Mouse (Mus musculus) liver, postnatal 0 days (tissue): ENCODE data around the gene Gucy2d. TPM values are rescaled to one million over a fixed set of nuclear protein-coding genes. Genes with fewer than 3 reads are reported as not detected.
A peak's percentile ranks its signal among the peaks of the same experiment; 100 is the strongest.

ENCODE experiments used
- ATAC-seq: fragments of 200-750 bp; cut with Nextera tagmentation; 2 replicates; pipeline ENCODE4 v1.8.0; 2017; ENCODE audit warnings: mild to moderate bottlenecking, moderate library complexity
- DNase-seq: peaks from one replicate; pipeline ENCODE4 v3.0.0-alpha.2; 2016
- H3K27ac ChIP-seq: fragments of 300-500 bp; sonication (generic); 2 replicates; pipeline ENCODE4 v1.5.1; 2014; ENCODE audit warnings: antibody characterized with exemption, moderate library complexity, mild to moderate bottlenecking, low read depth
- H3K27me3 ChIP-seq: fragments of 300-500 bp; sonication (generic); 2 replicates; pipeline ENCODE4 v1.6.1; 2014; ENCODE audit warnings: low read length, control low read depth, mixed read lengths; ENCODE audit not compliant: insufficient read depth
- H3K36me3 ChIP-seq: fragments of 300-500 bp; sonication (generic); replicated peaks from 2 replicates; pipeline ENCODE4 v1.6.1; 2014; ENCODE audit warnings: mild to moderate bottlenecking, control low read depth, low read length, moderate library complexity, mixed read lengths; ENCODE audit not compliant: insufficient read depth
- H3K4me1 ChIP-seq: fragments of 300-500 bp; sonication (generic); 2 replicates; pipeline ENCODE4 v1.6.1; 2014; ENCODE audit warnings: antibody characterized with exemption, mild to moderate bottlenecking, control low read depth; ENCODE audit not compliant: insufficient read depth
- H3K4me2 ChIP-seq: fragments of 300-500 bp; sonication (generic); 2 replicates; pipeline ENCODE4 v1.6.1; 2014; ENCODE audit warnings: low read depth, mild to moderate bottlenecking, low read length, moderate library complexity, mixed read lengths
- H3K4me3 ChIP-seq: fragments of 300-500 bp; sonication (generic); 2 replicates; pipeline ENCODE4 v1.5.1; 2014; ENCODE audit warnings: low read depth, low read length
- H3K9ac ChIP-seq: fragments of 300-500 bp; sonication (generic); replicated peaks from 2 replicates; pipeline ENCODE4 v1.6.1; 2014; ENCODE audit warnings: mild to moderate bottlenecking, moderate library complexity
- H3K9me3 ChIP-seq: fragments of 300-500 bp; sonication (generic); 2 replicates; pipeline ENCODE4 v1.6.1; 2016; ENCODE audit warnings: mild to moderate bottlenecking, control low read depth, low read length, mixed read lengths
- CTCF ChIP-seq: sonication (generic); IDR thresholded peaks from 2 replicates; pipeline ENCODE4 v1.5.1; 2016; ENCODE audit warnings: antibody characterized with exemption, low read depth
- EP300 ChIP-seq: IDR thresholded peaks from 2 replicates; pipeline ENCODE4 v1.6.1; 2016; ENCODE audit warnings: antibody characterized with exemption, low read depth, mild to moderate bottlenecking
- WGBS: fragments of 180-500 bp; shearing (Covaris S2); extraction: QIAGEN DNeasy Blood & Tissue Kit; methylation state at CpG from one replicate; pipeline ENCODE4 v1.1.7; 2014; ENCODE audit not compliant: insufficient replicate concordance; 5-methylcytosine and 5-hydroxymethylcytosine counted together
- polyA plus RNA-seq: library from polyadenylated mRNA; unstranded; fragments of >200 nt; fragmentation: Nextera tagmentation; extraction: Ambion mirVana; gene quantifications from 2 replicates; pipeline ENCODE4 v1.2.1, GENCODE M21; 2015

Gucy2d gene
- polyA plus RNA-seq, 1 experiment from 2014 or later = not detected

- Histone ChIP-seq H3K27ac (peak overlapping the region; percentile 48), H3K9me3 (no peaks in the 10 kb centered on the region), H3K27me3 (peaks cover 25% of the 10 kb centered on the region), H3K4me1 (peaks cover 10% of the 10 kb centered on the region), H3K4me2 (no peak overlapping the region), H3K36me3 (no peaks in the 10 kb centered on the region), H3K9ac (no peak overlapping the region), H3K4me3 (no peak overlapping the region)
- peak; percentile 66 for DNase-seq
- TF ChIP-seq CTCF = no peak
- TF ChIP-seq EP300 = no peak
- WGBS = 50% methylated on average over 7 of the region's 7 CpGs
- peak; percentile 35 for ATAC-seq
These were observed 46.3 kb downstream of the Gucy2d start for GRCm38 (mm10) chr7:98486471-98486917.

- H3K9me3 ChIP-seq = no peaks in the 10 kb centered on the region
- ATAC-seq = no peak
- peaks cover 27% of the 10 kb centered on the region for H3K27me3 ChIP-seq
- H3K4me1 ChIP-seq = peaks cover 10% of the 10 kb centered on the region
- H3K9ac ChIP-seq = no peak overlapping the region
- no peak overlapping the region for H3K4me3 ChIP-seq
- H3K36me3 ChIP-seq = no peaks in the 10 kb centered on the region
- no peak overlapping the region for H3K4me2 ChIP-seq
- peak overlapping the region; percentile 48; the same call in 1 of the 2 replicates for H3K27ac ChIP-seq
- DNase-seq = no peak
- 79% methylated on average over 11 of the region's 11 CpGs for WGBS
- TF ChIP-seq CTCF (no peak), EP300 (no peak)
These were observed 47.2 kb downstream of the Gucy2d start for GRCm38 (mm10) chr7:98487202-98487980.

GRCm38 (mm10) chr7:98488398-98489130, 48.3 kb downstream of the Gucy2d start:
- Histone ChIP-seq H3K27me3 (peaks cover 26% of the 10 kb centered on the region), H3K4me1 (peaks cover 14% of the 10 kb centered on the region), H3K4me3 (no peak overlapping the region), H3K4me2 (0 out of 2 replicates have a peak overlapping the region, but pooled peaks have one; percentile 70), H3K9ac (no peak overlapping the region), H3K27ac (no peak overlapping the region), H3K36me3 (no peaks in the 10 kb centered on the region), H3K9me3 (no peaks in the 10 kb centered on the region)
- 46% methylated on average over 13 of the region's 13 CpGs for WGBS
- ATAC-seq (peak; percentile 61), DNase-seq (peak; percentile 74)
- TF ChIP-seq CTCF = no peak
- TF ChIP-seq EP300 = peak; percentile 40; the same call in 1 of the 2 replicates

GRCm38 (mm10) chr7:98489131-98489530, 48.9 kb downstream of the Gucy2d start, which contains the start of gene Lrrc32:
Lrrc32 (plus strand) TSS chr7:98489283.
- peaks cover 19% of the 10 kb centered on the region for H3K4me1 ChIP-seq
- H3K27ac ChIP-seq = peak within 1 kb of the TSS; percentile 34; the same call in 1 of the 2 replicates
- H3K27me3 ChIP-seq = peaks cover 26% of the 10 kb centered on the region
- H3K4me3 ChIP-seq = peak within 1 kb of the TSS; percentile 55
- no peaks in the 10 kb centered on the region for H3K36me3 ChIP-seq
- H3K9me3 ChIP-seq = no peaks in the 10 kb centered on the region
- H3K4me2 ChIP-seq = peak within 1 kb of the TSS; percentile 70
- no peak for DNase-seq
- no peak for TF ChIP-seq CTCF
- no peak for TF ChIP-seq EP300
- peak within 1 kb of the TSS; percentile 57 for H3K9ac ChIP-seq
- no peak for ATAC-seq
- WGBS = 37% methylated on average over 6 of the region's 6 CpGs

GRCm38 (mm10) chr7:98489623-98490084, 49.4 kb downstream of the Gucy2d start:
- H3K4me1 ChIP-seq = peaks cover 24% of the 10 kb centered on the region
- no peaks in the 10 kb centered on the region for H3K9me3 ChIP-seq
- H3K27me3 ChIP-seq = peaks cover 26% of the 10 kb centered on the region
- H3K4me2 ChIP-seq = peak overlapping the region; percentile 70
- under 1% methylated on average over 49 of the region's 50 CpGs for WGBS
- no peaks in the 10 kb centered on the region for H3K36me3 ChIP-seq
- TF ChIP-seq CTCF = no peak; the same call in 1 of the 2 replicates
- TF ChIP-seq EP300 = no peak
- DNase-seq (peak; percentile 75), ATAC-seq (peak; percentile 53)
- H3K4me3 ChIP-seq = peak overlapping the region; percentile 55
- H3K27ac ChIP-seq = peak overlapping the region; percentile 34; the same call in 1 of the 2 replicates
- H3K9ac ChIP-seq = peak overlapping the region; percentile 57

GRCm38 (mm10) chr7:98490328-98490727, 50.1 kb downstream of the Gucy2d start:
- H3K9ac ChIP-seq = peak overlapping the region; percentile 57
- H3K27me3 ChIP-seq = peaks cover 26% of the 10 kb centered on the region
- H3K9me3 ChIP-seq = no peaks in the 10 kb centered on the region
- no peaks in the 10 kb centered on the region for H3K36me3 ChIP-seq
- H3K4me1 ChIP-seq = peaks cover 26% of the 10 kb centered on the region
- peak overlapping the region; percentile 34; the same call in 1 of the 2 replicates for H3K27ac ChIP-seq
- WGBS = 45% methylated on average over 4 of the region's 4 CpGs
- DNase-seq (no peak), ATAC-seq (no peak)
- no peak for TF ChIP-seq CTCF
- TF ChIP-seq EP300 = no peak
- peak overlapping the region; percentile 55 for H3K4me3 ChIP-seq
- H3K4me2 ChIP-seq = peak overlapping the region; percentile 70
